Mouse (Mus musculus) limb, embryonic 15.5 days (tissue): ENCODE measurements around the gene 6430571L13Rik. TPM values are rescaled to one million over a fixed set of nuclear protein-coding genes. Genes with fewer than 3 reads are reported as not detected.

ENCODE experiments used
- ATAC-seq: fragments of 200-750 bp; cut with Nextera tagmentation; 2 replicates; pipeline ENCODE4 v1.8.0; 2017; ENCODE audit warnings: low read depth, moderate TSS enrichment; ENCODE audit not compliant: insufficient number of reproducible peaks, low FRiP score, low TSS enrichment
- H3K27ac ChIP-seq: fragments of 300-500 bp; sonication (generic); 2 replicates; pipeline ENCODE4 v1.5.1; 2015; ENCODE audit warnings: moderate library complexity, mild to moderate bottlenecking, inconsistent platforms
- H3K27me3 ChIP-seq: fragments of 300-500 bp; sonication (generic); 2 replicates; pipeline ENCODE4 v1.6.1; 2015; ENCODE audit warnings: inconsistent platforms
- H3K36me3 ChIP-seq: fragments of 300-500 bp; sonication (generic); 2 replicates; pipeline ENCODE4 v1.6.1; 2015; ENCODE audit warnings: inconsistent platforms
- H3K4me1 ChIP-seq: fragments of 300-500 bp; sonication (generic); 2 replicates; pipeline ENCODE4 v1.6.1; 2015; ENCODE audit warnings: inconsistent platforms
- H3K4me2 ChIP-seq: fragments of 300-500 bp; sonication (generic); 2 replicates; pipeline ENCODE4 v1.6.1; 2015; ENCODE audit warnings: mild to moderate bottlenecking, inconsistent platforms
- H3K4me3 ChIP-seq: fragments of 300-500 bp; sonication (generic); 2 replicates; pipeline ENCODE4 v1.5.1; 2015; ENCODE audit warnings: mild to moderate bottlenecking, inconsistent platforms
- H3K9ac ChIP-seq: fragments of 300-500 bp; sonication (generic); 2 replicates; pipeline ENCODE4 v1.6.1; 2015; ENCODE audit warnings: inconsistent platforms
- H3K9me3 ChIP-seq: fragments of 300-500 bp; sonication (generic); 2 replicates; pipeline ENCODE4 v1.6.1; 2016; ENCODE audit warnings: inconsistent platforms
- WGBS: fragments of 180-500 bp; shearing (Covaris S2); methylation state at CpG from one replicate; pipeline ENCODE4 v1.1.7; 2015; 5-methylcytosine and 5-hydroxymethylcytosine counted together
- polyA plus RNA-seq: library from polyadenylated mRNA; unstranded; fragments of >200 nt; fragmentation: Nextera tagmentation; extraction: Ambion mirVana; gene quantifications from 2 replicates; pipeline ENCODE4 v1.2.1, GENCODE M21; 2015

Gene 6430571L13Rik
- polyA plus RNA-seq, 1 experiment from 2014 or later: 0.60 TPM

DNA sequence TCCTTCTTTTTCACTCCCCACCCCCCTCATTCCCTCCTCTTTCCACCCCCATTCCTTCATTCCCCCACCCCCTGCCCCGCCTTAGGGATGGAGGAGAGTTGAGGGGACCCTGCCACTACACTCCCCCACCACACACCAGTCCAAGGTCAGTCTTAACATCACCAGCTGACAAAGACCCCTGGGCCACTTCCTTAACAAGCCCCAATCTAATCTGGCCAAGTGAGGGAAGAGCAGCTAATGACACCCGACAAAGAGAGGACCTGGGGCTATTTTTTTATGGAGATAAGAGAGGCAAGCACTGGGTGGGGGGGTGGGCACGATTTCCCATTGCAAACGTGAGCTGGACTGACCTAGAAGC is 29.7 kb downstream of the 6430571L13Rik start:
- ATAC-seq: no peak

DNA sequence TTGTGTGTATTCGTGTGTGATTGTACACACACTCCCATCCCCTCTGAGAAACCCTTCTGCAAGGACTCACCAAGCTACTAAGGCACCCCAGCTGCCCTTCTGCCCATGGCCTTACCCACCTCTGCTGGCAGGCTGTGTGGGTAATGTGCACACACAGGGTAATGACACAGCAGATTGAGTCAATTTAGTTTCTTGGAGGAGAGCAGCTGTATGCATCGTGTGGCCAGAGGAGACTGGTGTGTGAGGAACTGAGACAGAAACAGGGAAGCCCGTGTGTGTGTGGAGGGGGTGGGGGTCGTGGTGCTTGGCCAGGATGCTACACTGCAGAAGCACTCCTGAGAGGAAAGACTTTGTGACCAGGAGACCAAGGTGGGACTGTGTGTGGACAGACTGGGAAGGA is 32.0 kb downstream of the 6430571L13Rik start:
- no peak overlapping the region for H3K9ac ChIP-seq
- WGBS: 42% methylated on average over 4 of the region's 4 CpGs
- H3K4me1 ChIP-seq: peaks cover under 1% of the 10 kb centered on the region; the same call in 1 of the 2 replicates
- no peaks in the 10 kb centered on the region for H3K9me3 ChIP-seq
- no peak overlapping the region for H3K4me3 ChIP-seq
- H3K27me3 ChIP-seq: peaks cover 41% of the 10 kb centered on the region
- no peaks in the 10 kb centered on the region for H3K36me3 ChIP-seq
- H3K27ac ChIP-seq: no peak overlapping the region
- no peak overlapping the region for H3K4me2 ChIP-seq
- ATAC-seq: no peak

More for the DNA sequence above, 29.7 kb downstream of the 6430571L13Rik start:
- H3K36me3 ChIP-seq: no peaks in the 10 kb centered on the region
- 3% methylated on average over 4 of the region's 4 CpGs for WGBS
- H3K4me2 ChIP-seq: no peak overlapping the region
- H3K27ac ChIP-seq: no peak overlapping the region
- H3K27me3 ChIP-seq: peaks cover 21% of the 10 kb centered on the region
- no peak overlapping the region for H3K4me3 ChIP-seq
- H3K9ac ChIP-seq: no peak overlapping the region
- H3K4me1 ChIP-seq: no peaks in the 10 kb centered on the region
- H3K9me3 ChIP-seq: no peaks in the 10 kb centered on the region

DNA sequence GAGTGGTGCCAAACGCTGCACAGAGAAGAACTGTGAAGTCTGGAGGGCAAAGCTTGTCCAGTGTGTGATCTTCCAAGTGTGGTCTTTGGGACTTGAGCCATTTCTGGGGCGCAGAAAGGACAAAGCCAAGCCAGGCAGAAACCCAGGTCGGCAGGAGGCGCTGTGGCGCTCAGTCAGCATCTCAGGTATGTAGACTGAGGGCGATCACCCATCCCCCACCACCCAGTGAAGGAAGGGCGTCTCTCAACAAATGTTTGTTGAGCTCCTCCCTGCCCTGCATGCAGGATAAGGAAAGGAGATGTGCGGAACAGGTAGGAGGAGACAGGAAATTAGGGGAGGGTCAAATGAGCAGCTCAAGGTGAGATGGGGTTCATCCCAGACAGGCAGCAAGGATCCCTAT is 34.2 kb downstream of the 6430571L13Rik start:
- H3K4me3 ChIP-seq: no peak overlapping the region
- no peaks in the 10 kb centered on the region for H3K9me3 ChIP-seq
- H3K27ac ChIP-seq: no peak overlapping the region
- WGBS: 2% methylated on average over 8 of the region's 8 CpGs
- no peak for ATAC-seq
- peaks cover 58% of the 10 kb centered on the region for H3K27me3 ChIP-seq
- no peak overlapping the region for H3K4me2 ChIP-seq
- peaks cover 11% of the 10 kb centered on the region for H3K4me1 ChIP-seq
- H3K36me3 ChIP-seq: no peaks in the 10 kb centered on the region
- H3K9ac ChIP-seq: no peak overlapping the region

DNA sequence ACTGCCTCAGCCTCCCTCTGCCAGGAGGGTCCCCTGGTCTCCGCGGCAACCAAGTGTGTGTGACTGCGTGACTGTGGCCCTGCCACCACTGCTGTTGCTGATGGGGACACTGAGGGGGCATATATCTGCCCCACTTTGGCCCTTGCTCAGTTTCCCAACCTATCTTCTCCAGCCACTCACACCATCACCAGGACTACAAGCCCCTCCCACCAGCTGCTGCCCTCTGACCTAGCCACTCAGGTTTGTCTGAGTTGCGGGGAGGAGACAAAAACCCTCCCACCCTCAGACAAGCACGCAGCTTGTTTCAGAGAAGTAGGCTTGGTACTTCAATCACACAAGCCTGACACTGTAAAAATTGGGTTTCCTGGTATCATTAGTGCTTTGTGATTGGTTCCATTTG is 35.0 kb downstream of the 6430571L13Rik start:
- H3K4me1 ChIP-seq: peaks cover 11% of the 10 kb centered on the region
- peaks cover 63% of the 10 kb centered on the region for H3K27me3 ChIP-seq
- H3K4me3 ChIP-seq: no peak overlapping the region
- H3K27ac ChIP-seq: no peak overlapping the region
- ATAC-seq: no peak
- H3K9ac ChIP-seq: no peak overlapping the region
- H3K4me2 ChIP-seq: no peak overlapping the region
- 16% methylated on average over 5 of the region's 5 CpGs for WGBS
- H3K36me3 ChIP-seq: no peaks in the 10 kb centered on the region
- no peaks in the 10 kb centered on the region for H3K9me3 ChIP-seq

DNA sequence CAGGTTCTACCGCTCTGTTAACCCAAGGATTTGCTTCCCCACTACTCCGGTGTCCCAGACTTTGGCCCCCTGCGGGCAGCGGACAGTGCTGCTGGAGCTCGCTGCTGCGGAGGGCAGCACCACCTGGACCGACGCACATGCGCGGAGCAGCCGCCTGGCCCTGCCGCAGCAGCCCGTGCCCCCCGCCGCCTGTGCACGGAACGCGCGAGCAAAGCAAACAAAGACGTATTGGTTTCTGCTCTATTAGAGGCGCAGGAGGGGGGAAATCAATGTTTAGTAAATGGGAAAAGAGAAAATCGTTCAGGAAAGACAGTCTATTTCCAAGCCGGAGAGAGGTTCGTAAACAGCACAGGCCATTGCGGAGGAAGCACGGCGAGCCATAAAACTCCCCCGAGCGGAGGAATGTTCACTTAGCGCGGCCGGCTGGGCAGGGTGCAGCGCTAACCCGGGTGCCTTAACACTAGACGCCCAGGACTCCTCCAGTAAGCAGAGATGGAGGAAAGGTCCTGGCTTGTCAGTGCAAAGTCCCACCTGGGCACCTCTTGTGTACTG is 37.6 kb downstream of the 6430571L13Rik start:
- Histone ChIP-seq H3K4me2 (peak overlapping the region; percentile 58), H3K4me3 (peak overlapping the region; percentile 37), H3K9ac (no peak overlapping the region), H3K27me3 (peaks cover 89% of the 10 kb centered on the region), H3K27ac (no peak overlapping the region), H3K9me3 (no peaks in the 10 kb centered on the region), H3K36me3 (no peaks in the 10 kb centered on the region), H3K4me1 (peaks cover 11% of the 10 kb centered on the region)
- under 1% methylated on average over 35 of the region's 35 CpGs for WGBS
- ATAC-seq: no peak

DNA sequence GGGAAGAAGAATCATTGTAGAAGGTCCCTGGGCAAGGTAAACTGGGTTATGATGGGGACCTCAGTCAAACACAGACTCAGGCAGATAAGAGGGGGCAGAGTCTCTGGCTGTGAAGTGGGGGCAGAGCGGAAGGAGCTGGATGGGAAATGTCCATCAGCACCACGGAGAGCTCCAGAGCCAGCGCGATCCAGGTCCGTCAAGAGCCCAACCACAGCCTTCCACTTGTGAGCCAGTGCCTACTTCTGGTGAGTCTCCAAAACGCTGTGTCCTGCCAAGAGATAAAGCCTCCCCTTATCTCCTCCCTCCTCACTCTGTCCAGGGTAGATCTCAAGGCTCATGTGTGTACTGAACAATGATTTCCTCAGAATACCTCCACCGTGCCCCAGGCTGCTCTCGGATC is 41.3 kb downstream of the 6430571L13Rik start:
- 12% methylated on average over 8 of the region's 8 CpGs for WGBS
- Histone ChIP-seq H3K4me3 (no peak overlapping the region), H3K4me2 (no peak overlapping the region), H3K4me1 (peaks cover 11% of the 10 kb centered on the region), H3K27ac (no peak overlapping the region), H3K9ac (no peak overlapping the region), H3K9me3 (no peaks in the 10 kb centered on the region), H3K36me3 (no peaks in the 10 kb centered on the region), H3K27me3 (peaks cover 97% of the 10 kb centered on the region)
- ATAC-seq: no peak

DNA sequence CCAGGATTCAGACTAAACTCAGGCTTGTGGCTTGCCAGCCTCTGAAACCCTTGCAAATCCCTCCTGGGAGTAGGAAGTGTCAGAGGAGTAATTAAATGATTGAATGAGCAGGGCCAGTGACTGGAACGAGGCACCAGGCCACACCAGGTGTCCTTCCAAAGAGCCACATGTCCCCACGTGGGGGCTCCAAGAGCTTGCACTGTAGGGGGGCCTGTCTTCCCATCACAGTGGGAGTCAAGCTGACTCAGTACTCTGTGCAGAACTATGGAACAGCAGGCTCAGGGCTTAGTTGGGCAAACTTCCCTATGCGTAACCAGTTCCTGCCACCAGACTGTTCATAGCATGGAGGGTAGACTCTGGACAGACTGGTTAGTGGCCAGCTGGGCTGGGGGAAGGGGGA is 44.0 kb downstream of the 6430571L13Rik start:
- no peak for ATAC-seq
- Histone ChIP-seq H3K4me3 (no peak overlapping the region), H3K27me3 (peaks cover 89% of the 10 kb centered on the region), H3K36me3 (no peaks in the 10 kb centered on the region), H3K4me2 (no peak overlapping the region), H3K9me3 (no peaks in the 10 kb centered on the region), H3K27ac (no peak overlapping the region), H3K9ac (no peak overlapping the region), H3K4me1 (peaks cover 6% of the 10 kb centered on the region; the same call in 1 of the 2 replicates)
- WGBS: 25% methylated on average over 3 of the region's 3 CpGs

DNA sequence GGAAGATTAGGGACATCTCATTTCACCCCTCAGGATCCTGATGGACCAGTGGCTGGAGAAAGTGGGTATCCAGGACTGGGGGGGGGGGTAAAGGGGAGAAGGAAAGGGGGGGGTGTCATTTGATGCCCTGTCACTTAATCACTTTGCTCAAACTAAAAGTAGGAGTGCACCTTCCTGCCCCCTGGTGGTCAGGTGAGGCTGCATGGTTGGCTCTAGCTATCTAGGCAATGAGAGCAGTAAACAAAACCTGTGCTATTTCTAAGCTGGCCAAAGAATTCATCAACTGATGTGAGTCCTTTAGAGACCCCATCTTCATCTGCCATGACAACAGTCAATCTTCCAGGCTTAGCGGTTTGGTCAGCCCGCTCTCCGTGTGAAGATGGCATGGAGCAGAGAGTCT is 46.3 kb downstream of the 6430571L13Rik start:
- WGBS: 59% methylated on average over 3 of the region's 3 CpGs
- Histone ChIP-seq H3K27me3 (peaks cover 72% of the 10 kb centered on the region), H3K9me3 (no peaks in the 10 kb centered on the region), H3K36me3 (no peaks in the 10 kb centered on the region), H3K4me2 (no peak overlapping the region), H3K4me1 (peaks cover 12% of the 10 kb centered on the region; the same call in 1 of the 2 replicates), H3K27ac (no peak overlapping the region), H3K4me3 (no peak overlapping the region), H3K9ac (no peak overlapping the region)
- ATAC-seq: no peak

DNA sequence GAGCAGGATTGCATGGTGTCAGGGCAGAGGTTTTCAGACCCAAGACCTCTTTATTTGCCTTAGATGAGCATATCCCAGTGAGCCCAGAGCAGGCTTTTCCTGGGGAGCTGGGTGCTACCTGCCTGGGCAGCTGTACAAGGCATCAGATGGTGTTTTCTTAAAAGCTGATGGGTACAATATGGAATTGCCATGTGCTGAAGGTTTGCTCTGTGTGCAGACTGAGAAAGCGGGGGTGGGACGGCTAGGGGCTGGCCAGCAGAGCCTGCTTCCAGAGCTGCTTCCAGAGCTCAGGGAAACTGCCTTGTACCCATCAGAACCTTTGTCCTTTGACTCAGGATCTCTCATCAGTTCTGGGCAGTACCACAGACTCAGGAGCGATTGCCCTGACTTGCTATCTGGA is 47.3 kb downstream of the 6430571L13Rik start:
- Histone ChIP-seq H3K4me1 (peaks cover 12% of the 10 kb centered on the region; the same call in 1 of the 2 replicates), H3K9ac (no peak overlapping the region), H3K4me3 (no peak overlapping the region), H3K36me3 (no peaks in the 10 kb centered on the region), H3K9me3 (no peaks in the 10 kb centered on the region), H3K27ac (no peak overlapping the region), H3K27me3 (peaks cover 62% of the 10 kb centered on the region), H3K4me2 (no peak overlapping the region)
- ATAC-seq: no peak
- 80% methylated on average over 3 of the region's 3 CpGs for WGBS

DNA sequence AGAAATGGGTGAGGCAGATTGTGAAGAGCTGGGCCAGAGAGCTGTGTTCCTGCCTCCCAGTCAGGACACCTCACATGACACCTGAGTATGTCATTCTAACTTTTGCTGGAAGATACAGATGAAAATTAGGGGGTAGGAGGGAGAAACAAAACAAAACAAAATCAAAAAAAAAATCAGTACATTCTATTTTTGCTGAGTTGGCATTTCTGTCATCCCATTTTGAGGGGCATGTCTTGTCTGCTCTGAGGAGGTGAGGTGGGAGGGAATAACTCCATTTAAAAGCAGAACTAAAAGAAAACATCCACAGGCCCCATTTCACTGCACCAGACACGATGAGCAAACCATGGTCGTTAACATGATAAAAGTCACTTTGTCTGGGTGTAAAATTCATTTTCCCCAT is 47.9 kb downstream of the 6430571L13Rik start:
- H3K9me3 ChIP-seq: no peaks in the 10 kb centered on the region
- H3K27me3 ChIP-seq: peaks cover 57% of the 10 kb centered on the region
- no peak overlapping the region for H3K4me2 ChIP-seq
- H3K4me3 ChIP-seq: no peak overlapping the region
- no peaks in the 10 kb centered on the region for H3K36me3 ChIP-seq
- no peak overlapping the region for H3K27ac ChIP-seq
- no peak overlapping the region for H3K9ac ChIP-seq
- ATAC-seq: no peak
- peaks cover 12% of the 10 kb centered on the region; the same call in 1 of the 2 replicates for H3K4me1 ChIP-seq
- 48% methylated on average over 2 of the region's 2 CpGs for WGBS

DNA sequence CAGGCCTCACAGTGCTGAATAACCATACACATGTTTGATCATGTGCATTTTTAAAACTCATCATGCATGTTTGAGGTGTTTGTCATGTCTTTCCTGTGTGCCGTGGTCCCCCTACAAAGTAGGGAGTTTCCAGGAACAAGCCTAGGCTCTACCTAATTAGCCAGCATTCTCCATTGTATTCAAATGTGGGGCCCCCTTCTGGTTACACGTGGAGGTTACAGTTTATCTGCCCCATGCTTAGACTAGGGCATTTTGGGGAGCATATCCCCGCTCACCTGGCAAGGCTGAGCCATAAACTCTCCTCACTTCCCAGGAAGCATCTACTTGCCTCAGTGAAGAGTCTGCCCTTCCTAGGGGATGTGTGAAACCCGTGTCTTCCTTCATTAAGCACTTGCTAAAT is 56.0 kb downstream of the 6430571L13Rik start:
- no peak for ATAC-seq
- Histone ChIP-seq H3K4me3 (no peak overlapping the region), H3K27ac (no peak overlapping the region), H3K9ac (no peak overlapping the region), H3K36me3 (no peaks in the 10 kb centered on the region), H3K4me1 (peaks cover 16% of the 10 kb centered on the region), H3K4me2 (no peak overlapping the region), H3K27me3 (peaks cover 60% of the 10 kb centered on the region), H3K9me3 (no peaks in the 10 kb centered on the region)
- WGBS: 28% methylated on average over 4 of the region's 4 CpGs

DNA sequence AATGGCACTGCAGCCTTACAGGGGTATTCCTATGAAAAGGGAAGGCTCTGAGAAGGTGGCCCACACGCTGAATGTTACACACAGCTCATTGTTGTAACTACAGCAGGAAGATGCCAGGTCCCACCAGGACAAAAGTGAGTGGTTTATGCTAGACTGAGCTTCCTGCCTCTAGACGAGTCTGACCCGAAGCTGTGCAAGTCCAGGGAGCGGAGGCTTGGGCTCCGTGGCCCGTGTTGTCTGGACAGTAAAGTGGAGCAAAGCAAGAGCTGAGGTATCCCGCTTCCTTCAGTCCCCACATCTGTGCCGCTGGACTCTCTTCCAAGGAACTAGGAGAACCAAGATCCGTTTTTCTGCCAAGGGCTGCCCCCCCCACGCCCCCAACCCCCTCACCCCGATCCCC is 58.6 kb downstream of the 6430571L13Rik start:
- no peak for ATAC-seq
- Histone ChIP-seq H3K9ac (no peak overlapping the region), H3K4me1 (peaks cover 16% of the 10 kb centered on the region), H3K4me3 (no peak overlapping the region), H3K27ac (no peak overlapping the region), H3K36me3 (no peaks in the 10 kb centered on the region), H3K9me3 (no peaks in the 10 kb centered on the region), H3K4me2 (no peak overlapping the region), H3K27me3 (peaks cover 84% of the 10 kb centered on the region)
- WGBS: 30% methylated on average over 11 of the region's 11 CpGs

DNA sequence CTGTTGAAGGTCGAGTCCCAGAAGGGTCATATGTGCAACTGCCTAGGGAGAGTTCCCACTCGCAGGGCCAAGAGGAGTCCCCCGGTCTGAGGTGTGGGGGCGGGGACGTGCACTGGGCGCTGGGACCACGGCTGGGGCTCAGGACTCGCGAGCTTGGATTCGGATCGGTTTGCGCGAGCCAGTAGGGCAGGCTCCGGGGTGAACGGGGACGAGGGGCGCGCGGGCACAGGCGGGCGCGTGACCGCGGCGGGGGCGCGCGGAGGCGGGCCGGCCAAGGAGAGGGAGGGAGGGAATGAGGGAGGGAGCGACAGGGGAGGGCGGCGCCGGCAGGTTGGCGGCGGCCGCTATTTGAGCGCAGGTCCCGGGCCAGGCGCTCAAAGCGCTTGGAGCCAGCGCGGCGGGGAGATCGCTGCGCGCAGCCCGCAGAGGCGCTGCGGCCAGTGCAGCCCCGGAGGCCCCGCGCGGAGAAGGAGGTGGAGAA is 59.1 kb downstream of the 6430571L13Rik start, which contains the start of gene Cacna2d2:
Gene Cacna2d2, plus strand, starts transcription at position 122 of the 481 bp plus-strand sequence.
- Histone ChIP-seq H3K4me3 (peak within 1 kb of the TSS; percentile 65), H3K9me3 (no peaks in the 10 kb centered on the region), H3K27me3 (peaks cover 89% of the 10 kb centered on the region), H3K4me2 (peak within 1 kb of the TSS; percentile 99), H3K36me3 (no peaks in the 10 kb centered on the region), H3K27ac (no peak within 1 kb of the TSS), H3K9ac (peak within 1 kb of the TSS; percentile 50), H3K4me1 (peaks cover 16% of the 10 kb centered on the region)
- ATAC-seq: 0 out of 2 replicates have a peak, but pooled peaks have one; percentile 37
- under 1% methylated on average over 36 of the region's 54 CpGs for WGBS
